Mouse (Mus musculus) liver, embryonic 14.5 days (tissue): ENCODE measurements at regions not wholly inside any gene's neighbourhood (a gene's known extent, or its start where the extent isn't known, plus 50 kb on each side); places are given as distances from the start of the nearest gene placed in this dataset.

ENCODE experiments used
- CTCF ChIP-seq: IDR thresholded peaks from 2 replicates; pipeline ENCODE4 v1.5.1; 2016; ENCODE audit warnings: antibody characterized with exemption, low read depth, control low read depth
- EP300 ChIP-seq: IDR thresholded peaks from 2 replicates; pipeline ENCODE4 v1.6.1; 2016; ENCODE audit warnings: antibody characterized with exemption, low read depth

GRCm38 (mm10) chr2:117439372-117440183 lies 96.8 kb upstream of the Rasgrp1 start:
- TF ChIP-seq CTCF (no peak), EP300 (no peak)
